Mouse (Mus musculus): ENCODE measurements around the gene Atg101. TPM values are rescaled to one million over a fixed set of nuclear protein-coding genes. Genes with fewer than 3 reads are reported as not detected.

Gene Atg101
- total RNA-seq (2015; ENCODE audit: low replicate concordance): 1.4 TPM in 1 of 2 replicates, not detected in the other
- total RNA-seq (2017; ENCODE audit: low replicate concordance): 5.8 and 11.4 TPM in 2 replicates

- ATAC-seq (replicated peaks; ENCODE audit: low FRiP score, poor library complexity, severe bottlenecking): peak; percentile 96
These were observed at the start of gene Atg101 for GRCm38 (mm10) chr15:101283911-101284750. Atg101 (plus strand) TSS chr15:101284272.

GRCm38 (mm10) chr15:101234611-101235341 lies 49.3 kb upstream of the Atg101 start:
- no peak for ATAC-seq (replicated peaks; ENCODE audit: low FRiP score, poor library complexity, severe bottlenecking)

GRCm38 (mm10) chr15:101235342-101235698 lies 48.8 kb upstream of the Atg101 start:
- no peak for ATAC-seq (replicated peaks; ENCODE audit: low FRiP score, poor library complexity, severe bottlenecking)

GRCm38 (mm10) chr15:101235728-101236327 lies 48.2 kb upstream of the Atg101 start:
- no peak for ATAC-seq (replicated peaks; ENCODE audit: low FRiP score, poor library complexity, severe bottlenecking)

- ATAC-seq (replicated peaks; ENCODE audit: low FRiP score, poor library complexity, severe bottlenecking): no peak
These were observed 47.2 kb upstream of the Atg101 start for GRCm38 (mm10) chr15:101236878-101237277.

- ATAC-seq (replicated peaks; ENCODE audit: low FRiP score, poor library complexity, severe bottlenecking): no peak
These were observed 45.1 kb upstream of the Atg101 start for GRCm38 (mm10) chr15:101238885-101239511.

- ATAC-seq (replicated peaks; ENCODE audit: low FRiP score, poor library complexity, severe bottlenecking): no peak
These were observed 44.3 kb upstream of the Atg101 start for GRCm38 (mm10) chr15:101239821-101240220.

- ATAC-seq (replicated peaks; ENCODE audit: low FRiP score, poor library complexity, severe bottlenecking): 0 out of 2 replicates have a peak, but pooled peaks have one; percentile 47
These were observed 43.3 kb upstream of the Atg101 start for GRCm38 (mm10) chr15:101240799-101241204.

GRCm38 (mm10) chr15:101241236-101241635 lies 42.8 kb upstream of the Atg101 start:
- no peak for ATAC-seq (replicated peaks; ENCODE audit: low FRiP score, poor library complexity, severe bottlenecking)

- ATAC-seq (replicated peaks; ENCODE audit: low FRiP score, poor library complexity, severe bottlenecking): no peak
These were observed 42.2 kb upstream of the Atg101 start for GRCm38 (mm10) chr15:101241853-101242252.

GRCm38 (mm10) chr15:101242645-101243044 lies 41.4 kb upstream of the Atg101 start:
- no peak for ATAC-seq (replicated peaks; ENCODE audit: low FRiP score, poor library complexity, severe bottlenecking)

- ATAC-seq (replicated peaks; ENCODE audit: low FRiP score, poor library complexity, severe bottlenecking): no peak
These were observed 40.1 kb upstream of the Atg101 start for GRCm38 (mm10) chr15:101244012-101244411.

- peak; percentile 90 for ATAC-seq (replicated peaks; ENCODE audit: low FRiP score, poor library complexity, severe bottlenecking)
These were observed 37.6 kb upstream of the Atg101 start for GRCm38 (mm10) chr15:101246231-101247154.

- ATAC-seq (replicated peaks; ENCODE audit: low FRiP score, poor library complexity, severe bottlenecking): no peak
These were observed 36.9 kb upstream of the Atg101 start for GRCm38 (mm10) chr15:101247155-101247498.

GRCm38 (mm10) chr15:101248029-101248710 lies 35.9 kb upstream of the Atg101 start:
- no peak for ATAC-seq (replicated peaks; ENCODE audit: low FRiP score, poor library complexity, severe bottlenecking)

- ATAC-seq (replicated peaks; ENCODE audit: low FRiP score, poor library complexity, severe bottlenecking): no peak
These were observed 33.8 kb upstream of the Atg101 start for GRCm38 (mm10) chr15:101250220-101250800.

GRCm38 (mm10) chr15:101251930-101252329 lies 32.1 kb upstream of the Atg101 start:
- ATAC-seq (replicated peaks; ENCODE audit: low FRiP score, poor library complexity, severe bottlenecking): no peak

GRCm38 (mm10) chr15:101252614-101253013 lies 31.5 kb upstream of the Atg101 start:
- no peak for ATAC-seq (replicated peaks; ENCODE audit: low FRiP score, poor library complexity, severe bottlenecking)
